Mouse (Mus musculus) kidney, postnatal 36 days (tissue): ENCODE data around the gene Cubn.

Experiments
- DNase-seq, 2 experiments: peaks; one replicate each; pipeline ENCODE4 v3.0.0; 2021 to 2022; ENCODE audit warnings: mixed read lengths in 2 of 2

The Cubn gene

GRCm38 (mm10) chr2:13491734-13492133, at the start of gene Cubn:
TSS of gene Cubn (minus strand) at chr2:13491813.
- peak; percentile 68 to 70 for DNase-seq

GRCm38 (mm10) chr2:13539860-13540259, 48.2 kb upstream of the Cubn start:
- no peak for DNase-seq

GRCm38 (mm10) chr2:13538704-13539377, 47.2 kb upstream of the Cubn start:
- DNase-seq, result no peak

GRCm38 (mm10) chr2:13538258-13538657, 46.6 kb upstream of the Cubn start:
- DNase-seq, result no peak

GRCm38 (mm10) chr2:13537733-13538132, 46.1 kb upstream of the Cubn start:
- DNase-seq, result peak in 1 of 2 experiments; percentile 64

- peak in 1 of 2 experiments; percentile 23 for DNase-seq
Observed at GRCm38 (mm10) chr2:13536747-13537146, 45.1 kb upstream of the Cubn start.

- no peak for DNase-seq
Observed at GRCm38 (mm10) chr2:13530639-13531038, 39.0 kb upstream of the Cubn start.

- DNase-seq, result no peak
Observed at GRCm38 (mm10) chr2:13529253-13529933, 37.8 kb upstream of the Cubn start.

- DNase-seq, result no peak
Observed at GRCm38 (mm10) chr2:13527531-13527930, 35.9 kb upstream of the Cubn start.

- no peak for DNase-seq
Observed at GRCm38 (mm10) chr2:13527125-13527524, 35.5 kb upstream of the Cubn start.

GRCm38 (mm10) chr2:13526205-13526604, 34.6 kb upstream of the Cubn start:
- no peak for DNase-seq

GRCm38 (mm10) chr2:13523540-13524456, 32.2 kb upstream of the Cubn start:
- DNase-seq, result peak; percentile 48 to 82

GRCm38 (mm10) chr2:13522106-13522505, 30.5 kb upstream of the Cubn start:
- no peak for DNase-seq

GRCm38 (mm10) chr2:13514949-13515348, 23.3 kb upstream of the Cubn start:
- DNase-seq, result no peak

- no peak for DNase-seq
Observed at GRCm38 (mm10) chr2:13502717-13503116, 11.1 kb upstream of the Cubn start.

- DNase-seq, result no peak
Observed at GRCm38 (mm10) chr2:13501553-13501952, 9.9 kb upstream of the Cubn start.

GRCm38 (mm10) chr2:13500298-13500999, 8.8 kb upstream of the Cubn start:
- no peak for DNase-seq

GRCm38 (mm10) chr2:13499196-13499595, 7.6 kb upstream of the Cubn start:
- DNase-seq, result no peak

- DNase-seq, result no peak
Observed at GRCm38 (mm10) chr2:13496087-13496486, 4.5 kb upstream of the Cubn start.

GRCm38 (mm10) chr2:13492927-13493326, 1.3 kb upstream of the Cubn start:
- no peak for DNase-seq

GRCm38 (mm10) chr2:13490480-13490879, 1.1 kb downstream of the Cubn start:
- no peak for DNase-seq

- DNase-seq, result no peak
Observed at GRCm38 (mm10) chr2:13486470-13486869, 5.1 kb downstream of the Cubn start.

GRCm38 (mm10) chr2:13484566-13484965, 7.0 kb downstream of the Cubn start:
- peak; percentile 28 to 33 for DNase-seq
